Mouse (Mus musculus) G1E (cell line): ENCODE measurements around the gene Slc31a1. TPM values are rescaled to one million over a fixed set of nuclear protein-coding genes. Genes with fewer than 3 reads are reported as not detected.

Source experiments
- ATAC-seq: 2 replicates; pipeline ENCODE4 v1.8.0; 2016; ENCODE audit warnings: mild to moderate bottlenecking; ENCODE audit not compliant: insufficient number of reproducible peaks, poor library complexity, low FRiP score, severe bottlenecking; ENCODE audit errors: extremely low read depth
- DNase-seq: peaks from one replicate; pipeline ENCODE4 v3.0.0; 2012; ENCODE audit warnings: low spot score
- H3K27me3 ChIP-seq: 2 replicates; pipeline ENCODE4 v1.6.1; 2012; ENCODE audit warnings: mild to moderate bottlenecking, low read length, inconsistent platforms; ENCODE audit not compliant: insufficient read depth
- H3K36me3 ChIP-seq: replicated peaks from 2 replicates; pipeline ENCODE3; 2012; ENCODE audit warnings: mild to moderate bottlenecking, inconsistent platforms
- H3K4me1 ChIP-seq: 2 replicates; pipeline ENCODE4 v1.6.1; 2012; ENCODE audit warnings: low read depth, low read length, inconsistent platforms, mixed read lengths; ENCODE audit not compliant: insufficient read depth
- H3K4me3 ChIP-seq: 2 replicates; pipeline ENCODE4 v1.5.1; 2012; ENCODE audit warnings: low read depth, mild to moderate bottlenecking, inconsistent platforms, low read length, moderate library complexity, mixed read lengths
- H3K9me3 ChIP-seq: replicated peaks from 2 replicates; pipeline ENCODE4 v1.6.1; 2012; ENCODE audit warnings: inconsistent platforms
- CTCF ChIP-seq: IDR thresholded peaks from 2 replicates; pipeline ENCODE4 v1.5.1; 2012; ENCODE audit warnings: low read depth, low read length, inconsistent platforms, mixed read lengths
- GATA1 ChIP-seq: IDR thresholded peaks from 2 replicates; pipeline ENCODE4 v1.6.1; 2012; ENCODE audit warnings: borderline replicate concordance, low read length, inconsistent platforms, mixed read lengths
- GATA2 ChIP-seq: IDR thresholded peaks from 2 replicates; pipeline ENCODE4 v1.6.1; 2012; ENCODE audit warnings: low read depth, low read length, inconsistent platforms, borderline replicate concordance
- POLR2AphosphoS5 ChIP-seq: IDR thresholded peaks from 2 replicates; pipeline ENCODE4 v1.6.1; 2012; ENCODE audit warnings: low read depth, low read length, inconsistent platforms; ENCODE audit not compliant: insufficient replicate concordance
- TAL1 ChIP-seq: conservative IDR thresholded peaks from 2 replicates; pipeline ENCODE4 v1.6.1; 2012; ENCODE audit warnings: low read depth, low read length, inconsistent platforms, mixed read lengths
- polyA plus RNA-seq: library from polyadenylated mRNA; stranded (reverse); fragments of >175 nt; gene quantifications from 2 replicates; pipeline ENCODE4 v1.2.3, GENCODE M21; 2012
- total RNA-seq, 2 experiments: library from RNA; stranded (forward) in 1 of 2; stranded (reverse) in 1 of 2; fragments of 200-1000 nt in 1 of 2; fragments of >200 nt in 1 of 2; fragmentation: Nextera tagmentation in 1 of 2; gene quantifications; 2 replicates each; pipeline ENCODE4 v1.2.3; 2014 to 2017

The Slc31a1 gene
- total and polyA plus RNA-seq, 3 experiments, result 3.4 to 47.5 (median 30.4) TPM

- no peaks in the 10 kb centered on the region for H3K9me3 ChIP-seq
- ATAC-seq, result no peak
- TF ChIP-seq TAL1 (no peak), GATA1 (no peak), CTCF (no peak), GATA2 (no peak), POLR2AphosphoS5 (no peak)
- DNase-seq, result no peak
- H3K4me3 ChIP-seq, result no peak overlapping the region
- H3K36me3 ChIP-seq, result peaks cover 82% of the 10 kb centered on the region
- H3K27me3 ChIP-seq, result no peaks in the 10 kb centered on the region
- H3K4me1 ChIP-seq, result peaks cover 9% of the 10 kb centered on the region; the same call in 1 of the 2 replicates
Measured at GRCm38 (mm10) chr4:62389592-62390512, 29.3 kb downstream of the Slc31a1 start.

- Histone ChIP-seq H3K4me3 (no peak overlapping the region), H3K36me3 (peaks cover 85% of the 10 kb centered on the region), H3K27me3 (no peaks in the 10 kb centered on the region), H3K4me1 (peaks cover 9% of the 10 kb centered on the region; the same call in 1 of the 2 replicates), H3K9me3 (no peaks in the 10 kb centered on the region)
- ATAC-seq, result no peak
- TF ChIP-seq POLR2AphosphoS5, result 0 out of 2 replicates have a peak, but pooled peaks have one; percentile 37
- TF ChIP-seq CTCF, result no peak
- DNase-seq, result no peak
Measured at GRCm38 (mm10) chr4:62391892-62392291, 31.4 kb downstream of the Slc31a1 start.

GRCm38 (mm10) chr4:62393459-62393858, 32.9 kb downstream of the Slc31a1 start:
- peaks cover 85% of the 10 kb centered on the region for H3K36me3 ChIP-seq
- ATAC-seq (no peak), DNase-seq (no peak)
- no peaks in the 10 kb centered on the region for H3K27me3 ChIP-seq
- TF ChIP-seq TAL1 (no peak), GATA1 (no peak), CTCF (no peak), GATA2 (no peak), POLR2AphosphoS5 (no peak)
- peaks cover 21% of the 10 kb centered on the region for H3K4me1 ChIP-seq
- H3K9me3 ChIP-seq, result no peaks in the 10 kb centered on the region
- H3K4me3 ChIP-seq, result no peak overlapping the region

GRCm38 (mm10) chr4:62395806-62396205, 35.3 kb downstream of the Slc31a1 start:
- Histone ChIP-seq H3K4me1 (peaks cover 27% of the 10 kb centered on the region), H3K36me3 (peaks cover 86% of the 10 kb centered on the region), H3K4me3 (no peak overlapping the region), H3K27me3 (no peaks in the 10 kb centered on the region), H3K9me3 (no peaks in the 10 kb centered on the region)
- ATAC-seq (no peak), DNase-seq (no peak)
- TF ChIP-seq GATA2, result no peak
- no peak for TF ChIP-seq GATA1
- no peak for TF ChIP-seq TAL1
- no peak for TF ChIP-seq CTCF
- no peak for TF ChIP-seq POLR2AphosphoS5

GRCm38 (mm10) chr4:62397616-62398365, 37.3 kb downstream of the Slc31a1 start:
- Histone ChIP-seq H3K27me3 (no peaks in the 10 kb centered on the region), H3K36me3 (peaks cover 85% of the 10 kb centered on the region), H3K4me3 (no peak overlapping the region), H3K4me1 (peaks cover 22% of the 10 kb centered on the region), H3K9me3 (no peaks in the 10 kb centered on the region)
- no peak for TF ChIP-seq GATA1
- TF ChIP-seq POLR2AphosphoS5, result no peak
- peak; percentile 47; the same call in 1 of the 2 replicates for TF ChIP-seq TAL1
- TF ChIP-seq CTCF, result no peak
- TF ChIP-seq GATA2, result no peak
- DNase-seq (no peak), ATAC-seq (no peak)

- peaks cover 20% of the 10 kb centered on the region for H3K4me1 ChIP-seq
- no peak for DNase-seq
- H3K4me3 ChIP-seq, result no peak overlapping the region
- ATAC-seq, result no peak
- no peaks in the 10 kb centered on the region for H3K9me3 ChIP-seq
- TF ChIP-seq TAL1 (no peak), CTCF (no peak), GATA2 (no peak), GATA1 (no peak), POLR2AphosphoS5 (no peak)
- peaks cover 89% of the 10 kb centered on the region for H3K36me3 ChIP-seq
- H3K27me3 ChIP-seq, result no peaks in the 10 kb centered on the region
Measured at GRCm38 (mm10) chr4:62398956-62399355, 38.4 kb downstream of the Slc31a1 start.
